Mouse (Mus musculus): ENCODE results near the gene Trpv4.
A peak's percentile ranks its signal among the peaks of the same experiment; 100 is the strongest.

Gene Trpv4

DNA sequence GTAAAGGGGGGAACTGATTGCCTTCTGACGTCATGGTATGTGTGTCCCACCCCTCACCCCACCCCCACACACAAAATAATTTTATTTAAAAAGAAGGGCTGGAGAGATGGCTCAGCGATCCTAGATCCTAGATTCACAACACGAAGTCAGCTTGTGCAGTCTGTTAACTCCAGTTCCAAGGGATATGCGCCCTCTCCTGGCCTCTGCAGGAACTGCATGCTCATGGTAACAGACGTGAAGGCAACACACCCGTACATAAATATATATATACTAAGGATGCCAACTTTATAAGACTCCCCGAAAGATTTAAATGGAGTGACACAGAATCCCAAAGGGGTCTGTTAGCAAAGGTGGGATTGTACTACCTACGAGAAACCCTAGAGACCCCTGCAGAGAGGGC, 39.4 kb downstream of the Trpv4 start:
- peak; percentile 73 to 78 for DNase-seq

GRCm38 (mm10) chr5:114617809-114618208, 40.4 kb downstream of the Trpv4 start:
- DNase-seq: no peak

- no peak for DNase-seq
These were observed 41.7 kb downstream of the Trpv4 start for GRCm38 (mm10) chr5:114616336-114617061.

GRCm38 (mm10) chr5:114614863-114615262, 43.4 kb downstream of the Trpv4 start:
- DNase-seq: no peak

- peak; percentile 55 to 60 for DNase-seq
These were observed 46.1 kb downstream of the Trpv4 start for GRCm38 (mm10) chr5:114611968-114612608.

DNA sequence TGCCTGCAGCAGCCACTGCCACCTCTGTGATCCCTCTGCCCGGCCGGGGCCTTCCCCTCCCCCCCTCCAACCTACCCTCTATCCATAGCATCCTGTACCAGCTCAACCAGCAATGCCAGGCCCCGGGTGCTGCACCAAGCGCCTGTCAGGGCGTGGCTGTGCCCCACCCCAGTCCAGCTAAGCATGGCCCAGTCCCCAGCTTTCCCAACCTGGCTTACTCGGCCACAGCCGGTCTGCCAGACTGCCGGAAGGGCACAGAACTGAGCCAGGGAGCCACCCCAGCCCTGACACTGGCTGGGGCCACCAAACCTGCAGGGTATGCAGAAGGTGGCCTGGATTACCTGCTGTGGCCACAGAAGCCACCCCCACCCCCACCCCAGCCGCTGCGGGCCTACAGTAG, 47.0 kb downstream of the Trpv4 start:
- no peak for DNase-seq

GRCm38 (mm10) chr5:114608516-114608915, 49.7 kb downstream of the Trpv4 start:
- peak; percentile 83 to 86 for DNase-seq

DNA sequence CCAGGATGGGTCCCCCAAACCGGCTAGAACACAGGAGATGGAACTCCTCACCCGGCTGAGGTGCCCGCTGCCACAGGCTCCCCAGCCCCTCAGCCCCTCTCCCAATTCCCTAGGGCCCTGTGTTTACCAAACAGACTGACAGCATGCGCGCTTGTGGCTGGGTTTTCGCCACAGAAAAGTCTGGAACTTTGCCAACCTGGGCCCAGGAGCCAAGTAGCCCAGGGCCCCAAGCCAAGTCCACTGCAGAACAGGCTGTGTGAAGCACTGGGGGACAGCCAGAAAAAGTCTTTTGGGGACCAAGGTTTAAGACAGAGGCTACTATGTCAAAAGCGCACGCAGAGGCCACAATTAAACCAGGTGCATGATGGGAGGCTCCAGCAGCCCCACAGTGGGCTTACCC, 50.6 kb downstream of the Trpv4 start:
- no peak for DNase-seq

DNA sequence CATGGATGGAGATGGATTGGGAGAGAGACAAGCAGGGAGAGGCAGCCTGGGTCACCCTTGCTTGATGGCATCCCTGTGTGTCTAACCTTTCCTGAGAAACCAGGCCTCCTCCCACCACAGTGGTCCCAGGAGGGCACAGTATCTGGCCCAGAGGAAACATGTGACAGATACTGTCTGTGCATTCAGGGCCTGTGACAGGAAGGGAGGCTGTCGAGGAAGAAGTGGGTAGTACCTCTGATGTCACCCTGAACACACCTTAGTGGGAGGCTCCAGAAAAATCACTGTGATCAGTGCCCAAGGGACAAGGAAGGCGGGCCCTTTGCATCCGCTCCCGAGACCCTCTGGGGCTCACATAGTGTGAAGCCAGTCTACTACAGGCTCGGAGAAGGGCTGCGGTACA, 52.2 kb downstream of the Trpv4 start:
- no peak for DNase-seq

- DNase-seq: no peak
These were observed 53.4 kb downstream of the Trpv4 start for GRCm38 (mm10) chr5:114604781-114605290.

- DNase-seq: no peak
These were observed 54.2 kb downstream of the Trpv4 start for GRCm38 (mm10) chr5:114603975-114604374.

DNA sequence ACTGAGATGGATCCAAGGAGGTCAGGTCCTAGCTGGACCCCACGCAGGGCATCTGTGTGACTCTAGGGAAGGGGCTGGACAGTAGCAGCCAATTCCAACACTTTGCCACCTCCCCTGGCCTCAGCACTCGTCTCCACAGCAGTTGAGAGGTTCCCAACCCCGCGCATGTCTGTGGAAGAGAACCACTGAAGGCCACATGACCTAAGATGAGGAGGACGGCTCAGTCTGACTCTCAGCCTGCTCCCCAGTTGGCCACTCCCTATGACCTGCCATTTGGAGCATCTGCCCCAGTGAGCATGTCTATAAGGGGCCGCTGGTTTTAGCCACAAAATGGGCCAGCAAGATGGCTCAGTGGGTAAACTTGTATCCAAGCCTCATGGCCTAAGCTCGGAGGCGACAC, 56.2 kb downstream of the Trpv4 start:
- no peak for DNase-seq

GRCm38 (mm10) chr5:114597652-114598051, 60.6 kb downstream of the Trpv4 start:
- no peak for DNase-seq

DNA sequence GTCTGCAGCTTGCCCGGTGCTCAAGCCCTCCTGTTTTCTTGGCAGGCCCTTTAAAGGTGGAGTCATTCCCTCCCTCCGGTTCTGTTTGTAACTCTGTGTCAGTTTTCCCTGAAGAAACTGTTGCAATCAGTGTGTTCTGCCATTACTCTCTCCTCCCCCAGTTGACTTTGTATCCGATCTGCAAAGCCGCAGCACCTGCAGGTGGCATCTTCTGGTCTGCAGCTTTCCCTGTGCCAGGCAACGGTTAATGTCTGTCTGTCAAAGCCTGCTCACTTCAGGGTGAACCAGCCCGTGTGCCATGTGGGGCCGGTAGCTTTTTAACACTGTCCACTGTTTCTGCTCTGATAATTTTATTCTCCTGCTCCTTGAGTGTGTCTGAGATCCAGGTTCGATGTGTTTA, 61.0 kb downstream of the Trpv4 start:
- DNase-seq: peak; percentile 73 to 87

DNA sequence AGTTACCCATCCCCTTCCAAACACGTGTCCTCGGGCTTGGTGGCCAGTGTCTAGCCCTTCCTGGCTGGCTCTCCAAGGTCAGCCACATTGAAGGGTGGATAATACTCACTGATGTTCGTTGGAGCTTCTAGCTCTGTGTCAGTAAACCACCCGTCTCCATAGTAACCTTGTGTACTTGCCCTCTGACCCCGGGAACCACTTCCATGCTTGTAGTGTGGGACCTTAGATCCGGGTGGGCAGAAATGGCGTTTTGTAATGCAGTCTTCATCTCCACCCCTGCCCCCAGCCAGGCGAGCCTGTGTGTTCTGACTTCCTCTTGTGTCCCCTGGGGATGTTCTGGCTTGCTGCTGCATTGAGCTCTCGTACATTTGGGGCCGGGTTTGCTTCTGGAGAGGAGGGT, 61.6 kb downstream of the Trpv4 start:
- peak; percentile 69 to 81 for DNase-seq

DNA sequence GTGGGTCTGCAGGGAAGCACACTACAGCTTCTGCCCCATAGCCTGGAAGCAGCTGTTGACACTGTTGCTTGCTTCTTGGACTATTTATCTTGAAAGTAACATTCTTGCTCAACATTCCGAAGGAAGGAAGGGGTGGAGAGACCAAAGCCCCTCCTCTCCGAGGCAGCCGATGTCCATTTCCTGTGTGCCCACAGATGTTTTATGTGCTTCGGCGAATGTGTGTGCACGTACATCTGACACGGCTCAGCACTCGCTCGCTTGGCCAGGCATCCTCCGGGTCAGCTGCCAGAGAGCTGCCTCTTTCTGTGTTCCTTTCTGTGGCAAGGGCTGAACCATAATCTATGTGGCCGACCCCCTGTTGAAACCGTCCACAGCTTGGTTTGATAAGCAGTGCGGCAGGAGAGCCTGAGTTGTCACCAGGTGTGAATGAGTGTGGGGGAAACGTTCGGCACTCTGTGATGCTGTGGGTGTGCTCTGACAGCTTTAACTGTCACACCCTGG, 63.4 kb downstream of the Trpv4 start:
- DNase-seq: peak; percentile 62 to 70

DNA sequence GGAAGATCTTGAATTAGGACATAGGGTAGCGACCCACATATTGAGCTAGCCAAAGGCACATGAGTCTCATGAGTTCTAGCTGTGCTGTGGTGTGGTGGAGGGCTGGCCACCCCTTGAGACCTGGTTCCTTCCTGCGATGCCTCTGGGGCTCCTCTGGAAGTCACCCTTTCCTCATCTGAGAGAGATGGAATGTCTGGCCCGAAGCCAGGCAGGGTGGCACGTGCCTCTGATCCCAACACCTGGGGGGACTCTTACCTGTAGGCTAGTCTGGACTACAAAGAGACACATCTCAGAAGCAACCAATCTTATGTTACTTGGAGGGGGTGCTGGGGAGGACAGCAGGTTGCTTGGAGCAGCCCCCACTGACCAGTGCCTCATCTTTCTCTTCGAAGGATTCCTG, 64.3 kb downstream of the Trpv4 start:
- DNase-seq: no peak

DNA sequence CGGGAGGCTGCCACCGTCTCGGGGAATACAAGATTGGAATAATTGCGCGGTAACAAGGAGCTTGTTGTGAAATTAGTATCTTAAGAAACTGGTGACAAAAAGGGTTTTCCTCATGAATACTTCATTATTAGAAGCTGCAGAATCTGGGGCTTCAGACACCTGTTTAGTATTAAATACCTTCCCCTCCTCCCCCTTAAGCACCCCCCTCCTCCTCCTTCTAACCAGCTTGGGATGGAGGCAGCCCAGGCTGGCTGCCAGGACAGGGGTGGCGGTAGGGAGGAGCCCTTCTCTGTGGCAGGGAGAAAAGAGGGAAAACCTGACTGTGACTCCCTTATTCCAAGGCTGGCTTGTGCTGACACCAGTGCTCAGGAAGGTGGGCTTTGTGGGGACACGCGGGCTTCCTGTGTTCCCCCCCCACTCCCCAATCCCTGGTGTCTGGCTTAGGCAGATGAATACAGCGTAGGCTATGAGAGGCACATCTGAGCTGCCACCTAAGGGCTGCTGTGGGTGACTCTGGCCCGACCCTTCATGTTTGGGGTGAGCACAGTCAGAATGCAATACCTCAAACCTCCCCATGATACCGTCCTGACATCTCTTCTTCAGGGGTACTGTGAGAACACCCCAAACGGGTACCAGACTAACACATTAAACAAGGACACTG, 64.9 kb downstream of the Trpv4 start:
- peak; percentile 40 to 58 for DNase-seq

GRCm38 (mm10) chr5:114592463-114593160, 65.6 kb downstream of the Trpv4 start:
- DNase-seq: no peak

DNA sequence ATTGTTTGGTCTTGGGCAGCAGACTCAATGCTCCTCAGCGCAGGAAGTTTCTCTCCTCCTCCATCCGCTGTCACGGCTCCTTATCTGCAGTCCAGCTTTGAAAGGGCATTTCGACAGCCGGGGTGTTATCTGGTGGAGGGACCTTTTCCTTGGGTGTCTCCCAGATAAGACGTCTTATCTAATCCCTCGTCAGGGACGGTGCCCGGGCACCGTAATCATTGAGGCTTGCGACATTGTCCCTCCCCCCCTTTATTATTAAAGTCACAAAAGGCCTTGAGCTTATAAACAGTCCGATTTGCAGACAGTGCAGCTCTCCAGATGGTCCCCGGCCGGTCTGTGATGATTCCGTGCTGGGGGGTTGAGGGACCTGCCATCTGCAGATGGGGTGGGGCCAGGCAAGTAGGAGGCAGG, 67.1 kb downstream of the Trpv4 start:
- DNase-seq: no peak

DNA sequence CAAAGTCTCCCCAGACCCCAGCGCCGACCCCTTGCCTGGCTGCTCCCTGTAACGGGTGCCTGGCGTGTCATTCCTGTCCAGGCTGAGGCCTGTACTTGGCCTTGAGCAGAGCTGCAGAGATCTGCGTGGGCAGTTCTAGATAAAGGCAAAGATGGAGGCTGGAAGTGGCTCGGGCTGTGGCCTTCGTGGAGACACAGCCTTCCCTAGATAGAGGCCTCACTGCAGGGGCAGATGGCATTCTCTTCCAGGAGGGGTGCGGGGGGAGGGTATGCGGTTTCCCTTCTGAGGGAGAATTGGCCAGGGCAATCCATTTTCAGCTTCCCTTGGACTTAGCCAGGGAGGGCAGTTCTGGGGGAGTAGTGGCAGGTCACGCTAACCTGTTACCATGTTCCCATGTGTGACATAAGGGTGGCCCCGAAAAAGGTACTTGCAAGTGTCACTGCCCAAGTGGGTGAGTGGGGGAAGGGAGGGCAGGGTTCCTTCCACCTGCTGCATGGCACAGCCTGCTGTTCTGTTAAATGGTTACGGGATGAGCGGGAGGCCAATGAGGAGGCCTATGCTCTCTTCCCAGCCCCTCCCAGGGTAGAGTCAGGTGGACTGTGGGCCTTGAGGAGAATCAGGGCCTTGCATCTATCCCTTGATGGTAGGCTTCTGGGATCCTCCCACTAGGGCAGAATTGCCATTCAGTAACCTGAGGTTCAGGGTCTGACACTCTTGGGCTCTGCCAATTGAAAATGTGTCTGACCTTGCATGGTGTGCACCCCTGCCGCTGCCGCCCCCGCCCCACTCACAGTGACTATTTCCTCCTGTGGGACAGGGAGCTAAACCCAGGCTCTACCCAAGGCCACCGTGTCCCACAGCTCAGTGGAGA, 67.9 kb downstream of the Trpv4 start:
- DNase-seq: no peak

- DNase-seq: no peak
These were observed 68.8 kb downstream of the Trpv4 start for GRCm38 (mm10) chr5:114589454-114589853.

Measured in thymus, postnatal 36 days (tissue).